Mouse (Mus musculus) left cerebral cortex, postnatal 25 days (tissue): ENCODE measurements around the gene Gm8773. TPM values are rescaled to one million over a fixed set of nuclear protein-coding genes. Genes with fewer than 3 reads are reported as not detected.
A peak's percentile ranks its signal among the peaks of the same experiment; 100 is the strongest.

Experiments
- DNase-seq, 2 experiments: peaks; one replicate each; pipeline ENCODE4 v3.0.0; 2022; ENCODE audit warnings: low spot score in 2 of 2, mixed read lengths in 1 of 2
- intact Hi-C: fragments of 180-260 bp; cut with DNase I; formaldehyde crosslinking; loops from one replicate; pipeline ENCODE4 v1.15.1; 2025
- total RNA-seq, 2 experiments: library from RNA; stranded (reverse); gene quantifications; 2 replicates each; pipeline ENCODE4 v1.2.3; 2021

Gm8773 gene
- under 1 TPM in 1 of 2 experiments, not detected in 1; 0.37 TPM for total RNA-seq

DNA sequence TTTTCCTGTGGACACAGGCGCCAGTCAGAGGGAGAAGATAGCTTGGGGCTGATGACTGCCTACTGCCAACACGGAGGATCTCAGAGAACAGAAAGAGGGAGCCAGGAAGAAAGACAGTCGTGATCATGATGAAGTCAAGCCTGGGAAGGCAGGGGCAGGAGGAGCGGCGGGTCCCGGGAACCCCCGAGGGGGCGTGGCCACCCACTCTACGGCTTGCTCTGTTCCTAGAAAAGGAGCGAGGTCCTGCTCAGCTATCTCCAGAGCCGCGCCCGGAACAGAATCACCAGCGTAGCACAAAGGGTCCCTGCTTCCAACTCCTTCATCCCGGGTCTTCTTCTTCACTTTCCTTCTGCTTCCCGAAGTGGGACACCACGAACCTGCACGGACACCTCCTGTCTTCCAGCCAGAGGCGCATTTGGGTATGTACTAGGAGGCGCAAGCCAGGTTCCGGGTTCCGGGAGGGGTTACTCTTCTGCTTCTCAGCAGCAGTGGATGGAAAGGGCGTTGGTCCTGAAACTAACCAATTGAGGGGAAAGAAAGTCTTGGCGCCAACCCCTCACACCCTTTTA lies at the start of gene Gm8773:
Gene Gm8773, plus strand, starts transcription at position 51 of the 569 bp plus-strand sequence.
- intact Hi-C loops = no loop called here
- DNase-seq = peak; percentile 2 to 18

GRCm38 (mm10) chr5:5533656-5534420 lies 39.8 kb upstream of the Gm8773 start:
- no peak for DNase-seq
- intact Hi-C loops = no loop called here

- intact Hi-C loops = no loop called here
- no peak for DNase-seq
Observed at GRCm38 (mm10) chr5:5536131-5536530, 37.5 kb upstream of the Gm8773 start.

DNA sequence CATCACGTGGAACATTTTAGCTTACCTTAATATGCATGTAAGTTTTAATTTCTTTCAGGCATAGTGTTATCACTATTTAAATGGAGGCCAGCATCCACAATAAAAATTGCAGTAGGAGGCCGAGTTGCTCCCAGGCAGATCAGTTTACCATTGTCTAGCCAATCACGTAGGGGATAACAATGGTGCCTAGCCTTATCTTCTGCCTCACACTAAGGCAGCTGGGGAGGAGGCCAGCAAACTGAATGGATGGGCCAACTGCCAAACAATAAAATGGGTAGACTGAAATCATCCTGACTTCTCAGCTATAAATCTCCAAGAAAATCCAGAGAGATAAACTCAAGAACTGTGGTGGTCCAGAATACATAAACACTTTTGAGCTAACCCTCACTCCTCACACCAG lies 33.8 kb upstream of the Gm8773 start:
- intact Hi-C loops = no loop called here
- no peak for DNase-seq

DNA sequence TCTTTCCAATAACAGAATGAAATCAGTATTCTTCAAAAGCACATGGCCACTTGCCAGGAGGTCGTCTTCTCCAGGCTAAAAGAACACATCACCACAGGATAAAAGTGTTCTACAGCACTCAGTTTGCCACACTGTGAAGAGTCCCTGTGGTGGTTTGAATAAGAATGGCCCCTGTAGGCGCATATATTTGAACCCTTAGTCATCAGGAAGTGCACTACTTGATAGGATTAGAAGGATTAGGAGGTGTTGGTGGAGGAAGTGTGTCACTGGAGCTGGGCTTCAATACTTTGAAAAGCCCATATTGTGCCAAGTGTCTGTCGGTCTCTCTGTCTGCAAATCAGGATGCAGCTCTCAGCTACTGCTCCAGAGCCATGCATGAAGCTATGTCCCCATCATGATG lies 33.2 kb upstream of the Gm8773 start:
- intact Hi-C loops = no loop called here
- no peak for DNase-seq

DNA sequence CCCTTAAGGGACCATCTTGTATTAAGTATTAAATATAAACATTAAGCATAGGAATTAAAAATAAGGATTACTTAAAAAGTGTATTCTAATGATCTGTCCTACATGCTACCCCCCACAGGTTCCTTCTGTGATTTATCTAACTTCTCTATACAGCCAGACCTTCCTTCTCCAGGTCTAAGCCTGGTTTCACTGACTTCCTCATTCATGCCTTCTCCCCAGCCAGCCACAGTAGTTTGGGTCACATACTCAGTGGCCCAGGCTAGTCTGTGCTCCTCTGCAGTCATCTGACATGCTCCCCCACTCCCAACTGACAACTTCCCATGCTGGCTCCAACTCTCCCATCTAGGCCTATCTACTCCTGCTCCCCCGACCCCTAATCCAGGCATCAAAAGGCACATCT lies 22.5 kb upstream of the Gm8773 start:
- intact Hi-C loops = no loop called here
- no peak for DNase-seq

DNA sequence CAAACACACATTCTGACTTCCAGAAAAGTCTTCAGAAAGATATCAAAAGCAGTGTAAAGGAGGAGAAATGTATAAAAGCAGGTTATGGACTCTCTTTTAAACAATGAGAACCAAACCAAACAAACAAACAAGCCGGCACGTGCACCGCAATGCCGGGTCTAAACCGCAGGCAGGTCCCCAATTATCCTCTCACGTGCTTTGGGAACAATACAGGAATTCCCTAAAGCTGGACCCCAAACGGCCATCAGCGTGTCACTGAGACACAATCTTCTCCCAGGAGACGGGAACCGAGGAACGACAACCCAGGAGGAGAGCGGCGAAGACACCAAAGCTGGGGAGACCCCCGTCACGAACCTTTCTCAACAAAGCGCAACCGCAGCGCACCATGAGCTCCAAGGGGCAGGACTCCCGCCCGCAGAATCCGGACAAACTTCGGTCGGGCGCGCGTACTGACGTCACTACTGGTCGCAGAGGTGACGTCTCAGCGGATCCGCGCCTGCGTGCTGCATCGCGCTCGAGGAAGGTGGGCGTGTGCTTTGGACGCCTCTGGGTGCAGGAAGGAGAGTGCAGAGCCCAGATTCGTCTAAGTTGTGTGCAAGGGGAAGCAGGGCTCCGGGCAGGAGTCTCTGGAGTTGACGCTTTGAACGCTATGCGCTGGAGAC lies 14.4 kb upstream of the Gm8773 start, which contains the start of gene Gtpbp10:
Gene Gtpbp10, minus strand, starts transcription at position 460 of the 662 bp plus-strand sequence.
- DNase-seq = peak; percentile 92 to 93
- intact Hi-C loops = loop anchor here (5.0 kb wide), 1 partner anchor 47 kb away; the partner anchor contains the start of gene Cldn12

GRCm38 (mm10) chr5:5559798-5560197 lies 13.8 kb upstream of the Gm8773 start:
- intact Hi-C loops = loop anchor here (5.0 kb wide), 1 partner anchor 47 kb away; the partner anchor contains the start of gene Cldn12
- DNase-seq = no peak

DNA sequence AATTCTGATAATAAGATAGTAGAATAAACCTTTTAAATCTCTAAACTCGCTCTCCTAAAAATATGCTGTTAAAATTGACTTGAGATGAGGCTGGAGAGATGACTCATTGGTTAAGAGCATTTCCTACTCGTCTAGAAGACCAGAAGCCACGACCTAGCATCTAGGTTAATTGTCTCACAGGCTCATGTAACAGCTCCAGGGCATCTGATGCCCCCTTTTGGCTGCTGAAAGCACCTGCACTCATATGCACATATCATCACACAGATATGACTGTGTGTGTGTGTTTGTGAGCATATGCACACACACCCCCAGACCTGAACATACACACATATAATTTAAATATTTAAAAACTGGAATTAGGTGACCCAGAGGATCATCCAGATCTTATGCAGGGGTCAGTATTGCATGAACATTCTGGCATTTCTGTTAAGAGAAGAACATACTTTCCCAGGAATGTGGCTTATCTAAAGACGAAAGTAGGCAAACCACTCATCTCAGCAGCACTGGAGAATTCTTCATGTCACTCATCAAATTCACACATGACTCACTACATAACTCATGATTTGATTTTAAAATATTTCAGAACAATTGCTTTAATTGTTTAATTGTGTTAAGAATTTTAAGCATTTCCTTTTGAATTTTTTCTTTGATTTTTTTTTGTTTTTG lies 12.4 kb upstream of the Gm8773 start:
- intact Hi-C loops = no loop called here
- DNase-seq = no peak

GRCm38 (mm10) chr5:5562435-5562834 lies 11.2 kb upstream of the Gm8773 start:
- DNase-seq = no peak
- intact Hi-C loops = no loop called here

DNA sequence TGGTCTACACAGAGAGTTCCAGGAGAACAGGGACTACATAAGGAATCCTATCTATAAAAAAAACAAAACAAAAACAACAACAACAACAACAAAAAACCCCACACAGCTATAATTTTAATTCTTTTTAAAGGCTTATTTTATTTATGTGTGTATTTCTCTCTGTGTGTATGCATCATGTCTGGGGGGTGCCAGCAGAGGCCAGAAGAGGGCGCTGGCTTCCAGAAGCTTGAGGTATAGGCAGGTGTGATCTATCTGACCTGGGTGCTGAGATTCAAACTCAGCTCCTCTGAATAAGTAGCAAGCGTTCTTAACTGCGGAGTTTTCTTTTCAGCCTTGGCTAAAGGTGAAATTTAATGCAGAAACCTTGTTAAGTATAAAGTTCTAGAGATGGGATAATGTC lies 14.1 kb downstream of the Gm8773 start:
- intact Hi-C loops = no loop called here
- DNase-seq = no peak

- DNase-seq = no peak
- intact Hi-C loops = no loop called here
Observed at GRCm38 (mm10) chr5:5610540-5610939, 36.9 kb downstream of the Gm8773 start.

GRCm38 (mm10) chr5:5618329-5618728 lies 44.7 kb downstream of the Gm8773 start:
- intact Hi-C loops = no loop called here
- no peak for DNase-seq

DNA sequence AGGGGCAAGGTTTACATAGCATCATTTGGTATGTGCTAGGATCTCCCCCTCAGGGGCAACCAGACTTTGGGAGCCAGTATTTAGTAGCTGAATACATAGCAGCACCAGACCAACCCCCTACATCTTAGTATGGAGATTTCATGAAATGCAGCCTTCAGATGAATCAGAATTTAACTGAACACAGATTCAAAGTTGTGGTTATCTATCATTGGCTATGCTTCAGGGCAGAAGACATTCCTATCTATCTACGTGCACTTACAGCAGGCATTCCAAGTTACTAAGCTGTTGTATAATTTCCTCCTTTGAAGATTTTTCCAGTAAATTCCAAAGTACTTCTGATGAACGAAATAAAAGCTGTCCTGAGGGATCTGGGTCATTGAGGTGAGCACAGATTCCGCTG lies 51.9 kb downstream of the Gm8773 start:
- DNase-seq = no peak
- intact Hi-C loops = no loop called here

Other genes with a start within 250 kb of the Gm8773 start
- 100 to 1,000 TPM; 171 to 187 TPM for gene Cdk14, start 153.5 kb upstream of the Gm8773 start, total RNA-seq
- gene 1700015F17Rik, start 94.7 kb upstream of the Gm8773 start, total RNA-seq = 1 to 10 TPM in 1 of 2 experiments, not detected in 1; 1.6 TPM
- 10 to 100 TPM; 44.3 to 47.1 TPM for gene Cldn12, start 58.8 kb upstream of the Gm8773 start, total RNA-seq
- gene Gtpbp10, start 14.3 kb upstream of the Gm8773 start, total RNA-seq = 1 to 10 TPM; 8.6 to 8.7 TPM
- 10 to 100 TPM; 16.7 to 18.6 TPM for gene Cfap69, start 90.4 kb downstream of the Gm8773 start, total RNA-seq
- gene Steap2, start 120.8 kb downstream of the Gm8773 start, total RNA-seq = 1 to 10 TPM; 8.2 to 9.1 TPM
- under 1 TPM; 0.39 to 0.89 TPM for gene Steap1, start 175.5 kb downstream of the Gm8773 start, total RNA-seq